Mouse (Mus musculus) limb, embryonic 12.5 days (tissue): ENCODE results near the gene Nup210l. TPM values are rescaled to one million over a fixed set of nuclear protein-coding genes. Genes with fewer than 3 reads are reported as not detected.

ENCODE experiments used
- ATAC-seq: fragments of 200-750 bp; cut with Nextera tagmentation; 2 replicates; pipeline ENCODE4 v1.8.0; 2017; ENCODE audit warnings: low read depth, moderate TSS enrichment; ENCODE audit not compliant: insufficient number of reproducible peaks, insufficient read depth, low FRiP score, low TSS enrichment
- H3K27ac ChIP-seq: fragments of 300-500 bp; sonication (generic); 2 replicates; pipeline ENCODE4 v1.5.1; 2016; ENCODE audit warnings: mild to moderate bottlenecking, moderate library complexity
- H3K27me3 ChIP-seq: fragments of 300-500 bp; sonication (generic); 2 replicates; pipeline ENCODE4 v1.6.1; 2016; ENCODE audit warnings: mild to moderate bottlenecking, moderate library complexity
- H3K36me3 ChIP-seq: fragments of 300-500 bp; sonication (generic); 2 replicates; pipeline ENCODE4 v1.6.1; 2016; ENCODE audit warnings: mild to moderate bottlenecking, moderate library complexity
- H3K4me1 ChIP-seq: fragments of 300-500 bp; sonication (generic); replicated peaks from 2 replicates; pipeline ENCODE4 v1.6.1; 2016
- H3K4me2 ChIP-seq: fragments of 300-500 bp; sonication (generic); 2 replicates; pipeline ENCODE4 v1.6.1; 2016; ENCODE audit warnings: mild to moderate bottlenecking, moderate library complexity
- H3K4me3 ChIP-seq: fragments of 300-500 bp; sonication (generic); replicated peaks from 2 replicates; pipeline ENCODE4 v1.5.1; 2016; ENCODE audit warnings: mild to moderate bottlenecking
- H3K9ac ChIP-seq: fragments of 300-500 bp; sonication (generic); replicated peaks from 2 replicates; pipeline ENCODE4 v1.6.1; 2016; ENCODE audit warnings: mild to moderate bottlenecking, moderate library complexity
- H3K9me3 ChIP-seq: fragments of 300-500 bp; sonication (generic); 2 replicates; pipeline ENCODE4 v1.6.1; 2016; ENCODE audit warnings: mild to moderate bottlenecking, moderate library complexity
- WGBS: fragments of 180-500 bp; shearing (Covaris S2); methylation state at CpG from one replicate; pipeline ENCODE4 v1.1.7; 2016; 5-methylcytosine and 5-hydroxymethylcytosine counted together
- polyA plus RNA-seq: library from polyadenylated mRNA; unstranded; fragments of >200 nt; fragmentation: Nextera tagmentation; extraction: Ambion mirVana; gene quantifications from 2 replicates; pipeline ENCODE4 v1.2.1, GENCODE M21; 2016

Nup210l gene
- polyA plus RNA-seq, 1 experiment from 2014 or later, result 0.44 TPM

DNA sequence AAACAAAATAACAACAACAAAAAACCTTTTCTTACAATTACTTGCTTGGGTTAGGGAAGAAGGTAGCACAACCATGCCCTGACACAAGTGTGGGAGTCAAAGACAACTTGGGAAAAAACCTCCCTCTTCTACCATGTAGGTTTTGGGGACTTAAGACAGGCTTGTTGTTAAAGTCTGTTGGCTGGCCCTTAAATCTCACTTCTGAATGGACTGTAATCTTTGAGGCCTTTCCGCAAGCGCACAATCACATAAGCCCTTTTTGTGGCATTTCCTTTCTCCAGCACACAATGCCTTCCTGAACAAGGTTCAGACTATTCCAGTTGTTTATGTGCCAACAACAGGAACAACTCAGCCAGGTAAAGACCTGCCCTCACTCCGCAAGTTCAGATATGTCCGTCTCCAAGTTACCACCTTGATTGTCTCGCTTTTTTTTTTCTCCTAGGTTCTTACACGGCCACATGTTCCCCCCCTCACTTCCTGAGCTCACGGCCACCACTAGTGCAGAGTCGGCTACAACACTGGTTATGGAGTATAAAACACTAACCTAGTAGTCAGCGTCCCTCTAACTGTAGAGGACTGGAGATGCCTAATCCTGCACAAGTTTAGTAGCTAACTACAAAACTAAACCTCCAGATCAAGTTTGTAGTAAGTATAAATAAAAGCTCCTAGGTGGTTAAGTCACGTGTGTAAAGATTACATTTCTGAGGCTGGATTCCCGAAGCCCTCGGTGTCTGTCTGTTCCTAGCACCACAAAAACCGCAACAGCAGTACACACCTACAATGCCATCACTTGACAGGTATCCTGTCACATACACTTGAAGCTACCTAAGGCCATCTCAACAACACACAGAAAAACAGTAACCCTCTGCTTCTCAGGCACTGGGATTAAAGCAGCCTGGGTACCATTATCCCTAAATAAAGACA lies 107.8 kb downstream of the Nup210l start:
- Histone ChIP-seq H3K4me3 (peak overlapping the region; percentile 76), H3K36me3 (peaks cover 52% of the 10 kb centered on the region), H3K4me2 (peak overlapping the region; percentile 88), H3K9ac (0 out of 2 replicates have a peak overlapping the region, but pooled peaks have one; percentile 81), H3K4me1 (peaks cover 20% of the 10 kb centered on the region), H3K27me3 (no peaks in the 10 kb centered on the region), H3K27ac (no peak overlapping the region), H3K9me3 (no peaks in the 10 kb centered on the region)
- WGBS, result 83% methylated on average over 13 of the region's 13 CpGs
- ATAC-seq, result no peak

DNA sequence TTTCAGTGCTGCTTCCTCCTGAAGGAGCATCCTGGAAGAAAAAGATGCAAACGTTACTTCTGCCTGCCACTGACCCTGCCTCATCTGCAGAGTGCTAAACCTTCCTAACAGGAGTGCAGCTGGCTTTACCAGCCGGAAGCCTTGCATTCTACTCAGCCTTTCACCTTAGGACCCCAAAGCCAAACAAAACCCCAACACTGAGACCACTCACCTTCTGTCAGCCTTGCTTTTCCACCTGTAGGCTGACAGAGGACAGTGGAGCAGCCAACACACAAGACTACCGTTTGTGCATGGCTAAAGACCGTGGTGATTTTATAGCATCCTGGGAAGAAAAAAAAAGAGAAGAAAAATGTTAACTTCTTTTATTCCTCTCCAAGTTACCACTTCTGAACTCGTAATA lies 108.8 kb downstream of the Nup210l start:
- 15% methylated on average over 5 of the region's 5 CpGs for WGBS
- Histone ChIP-seq H3K27me3 (no peaks in the 10 kb centered on the region), H3K27ac (peak overlapping the region; percentile 80; the same call in 1 of the 2 replicates), H3K9ac (peak overlapping the region; percentile 81), H3K36me3 (peaks cover 49% of the 10 kb centered on the region), H3K4me1 (peaks cover 20% of the 10 kb centered on the region), H3K4me3 (peak overlapping the region; percentile 76), H3K4me2 (peak overlapping the region; percentile 88), H3K9me3 (no peaks in the 10 kb centered on the region)
- ATAC-seq, result no peak

DNA sequence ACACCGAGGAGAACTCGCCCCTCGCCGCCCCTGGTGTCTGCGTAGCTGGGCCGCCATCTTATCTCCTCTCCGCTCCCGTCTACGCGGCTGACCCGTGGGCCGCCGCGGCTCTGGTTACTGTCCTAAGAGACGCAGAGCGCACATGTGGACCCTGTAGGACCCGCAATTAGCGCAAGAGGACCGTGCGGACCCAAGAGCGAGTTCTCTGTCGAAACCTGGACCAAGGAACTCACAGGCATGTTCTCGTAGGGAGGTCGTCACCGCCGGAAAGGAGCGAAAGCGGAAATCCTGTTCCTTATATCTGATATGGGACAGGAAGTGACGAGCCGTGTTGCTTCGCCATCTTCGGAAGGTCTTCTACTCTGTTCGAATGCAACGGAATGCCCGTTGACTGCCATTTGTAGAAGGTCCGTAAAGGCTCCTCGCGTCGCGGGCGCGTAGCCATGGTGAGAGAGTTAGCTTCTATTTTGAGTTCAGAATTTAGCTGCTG lies 109.5 kb downstream of the Nup210l start, which contains the start of the genes Rps27 and Rab13:
Gene Rps27, minus strand, starts transcription at position 275 of the 490 bp plus-strand sequence.
Gene Rab13, plus strand, starts transcription at position 319 of the 490 bp plus-strand sequence.
- under 1% methylated on average over 42 of the region's 42 CpGs for WGBS
- peak; percentile 90 for ATAC-seq
- H3K9me3 ChIP-seq, result no peaks in the 10 kb centered on the region

DNA sequence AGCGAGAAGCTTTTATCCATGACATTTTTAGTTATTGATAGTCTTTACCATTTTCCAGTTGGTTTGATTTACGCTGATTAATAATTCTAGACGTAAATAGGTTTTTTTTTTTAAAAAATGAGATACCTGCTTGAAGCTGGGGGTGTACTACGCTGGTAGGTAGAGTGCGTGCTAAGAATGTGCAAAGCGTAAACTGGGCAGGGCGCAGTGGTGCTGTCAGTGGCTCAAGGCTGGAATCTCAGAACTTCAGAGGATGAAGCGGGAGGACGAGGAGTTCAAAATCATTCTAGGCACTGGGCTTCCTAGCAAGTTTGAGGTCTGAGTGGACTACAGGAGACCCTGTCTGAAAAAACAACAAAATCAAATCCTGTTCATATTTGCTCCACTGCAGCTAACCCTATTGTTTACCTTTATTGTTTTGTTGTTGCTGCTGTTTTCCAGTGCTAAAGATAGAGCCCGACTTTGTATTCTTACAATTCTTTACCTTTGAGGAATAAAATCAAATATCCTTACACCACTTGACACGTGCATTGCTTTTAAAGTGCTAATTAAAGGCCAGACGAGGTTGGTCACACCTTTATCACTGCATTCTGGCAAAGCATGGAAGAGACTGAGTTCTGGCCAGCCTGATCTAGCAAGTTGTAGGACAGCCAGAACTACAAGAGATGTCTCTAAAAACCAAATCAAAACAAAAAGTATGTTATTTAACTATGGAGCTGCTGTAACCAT lies 110.2 kb downstream of the Nup210l start:
- Histone ChIP-seq H3K9ac (peak overlapping the region; percentile 27; the same call in 1 of the 2 replicates), H3K4me3 (peak overlapping the region; percentile 76), H3K9me3 (no peaks in the 10 kb centered on the region), H3K36me3 (peaks cover 35% of the 10 kb centered on the region), H3K27me3 (no peaks in the 10 kb centered on the region), H3K4me1 (peaks cover 20% of the 10 kb centered on the region), H3K27ac (peak overlapping the region; percentile 80), H3K4me2 (peak overlapping the region; percentile 88)
- WGBS, result 14% methylated on average over 12 of the region's 12 CpGs
- ATAC-seq, result no peak

More for the DNA sequence above, 109.5 kb downstream of the Nup210l start, which contains the start of the genes Rps27 and Rab13:
- peaks cover 20% of the 10 kb centered on the region for H3K4me1 ChIP-seq
- H3K27me3 ChIP-seq, result no peaks in the 10 kb centered on the region
- H3K4me2 ChIP-seq, result peak within 1 kb of the TSS; percentile 88
- peak within 1 kb of the TSS; percentile 80 for H3K27ac ChIP-seq
- peaks cover 42% of the 10 kb centered on the region for H3K36me3 ChIP-seq
- H3K9ac ChIP-seq, result peak within 1 kb of the TSS; percentile 81
- peak within 1 kb of the TSS; percentile 76 for H3K4me3 ChIP-seq

DNA sequence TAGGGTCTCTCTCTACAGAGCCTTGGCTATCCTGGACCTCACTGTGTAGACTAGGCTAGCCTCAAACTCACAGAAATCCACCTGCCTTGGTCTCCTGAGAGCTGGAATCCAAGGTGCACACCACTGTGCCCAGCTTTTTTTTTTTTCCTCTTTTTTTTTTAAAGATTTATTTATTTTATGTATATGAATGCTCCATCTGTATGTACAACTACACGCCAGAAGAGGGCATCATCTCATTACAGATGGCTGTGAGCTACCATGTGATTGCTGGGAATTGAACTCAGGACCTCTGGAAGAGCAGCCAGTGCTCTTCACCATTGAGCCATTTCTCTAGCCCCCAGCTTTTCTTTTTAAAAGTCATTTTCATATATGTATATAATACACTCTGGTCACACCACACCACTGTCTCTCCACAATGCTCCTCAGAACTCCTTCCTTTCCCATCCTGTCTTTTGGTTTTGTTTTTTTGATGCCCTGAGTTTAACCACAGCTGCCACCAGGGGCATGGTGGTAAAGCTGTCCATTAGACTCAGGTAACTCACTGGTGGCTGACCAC lies 112.0 kb downstream of the Nup210l start:
- Histone ChIP-seq H3K9ac (no peak overlapping the region), H3K36me3 (peaks cover 17% of the 10 kb centered on the region), H3K4me2 (no peak overlapping the region), H3K4me1 (peaks cover 27% of the 10 kb centered on the region), H3K27me3 (no peaks in the 10 kb centered on the region), H3K27ac (no peak overlapping the region), H3K4me3 (no peak overlapping the region), H3K9me3 (no peaks in the 10 kb centered on the region)
- 67% methylated on average over 1 of the region's 1 CpGs for WGBS
- no peak for ATAC-seq

DNA sequence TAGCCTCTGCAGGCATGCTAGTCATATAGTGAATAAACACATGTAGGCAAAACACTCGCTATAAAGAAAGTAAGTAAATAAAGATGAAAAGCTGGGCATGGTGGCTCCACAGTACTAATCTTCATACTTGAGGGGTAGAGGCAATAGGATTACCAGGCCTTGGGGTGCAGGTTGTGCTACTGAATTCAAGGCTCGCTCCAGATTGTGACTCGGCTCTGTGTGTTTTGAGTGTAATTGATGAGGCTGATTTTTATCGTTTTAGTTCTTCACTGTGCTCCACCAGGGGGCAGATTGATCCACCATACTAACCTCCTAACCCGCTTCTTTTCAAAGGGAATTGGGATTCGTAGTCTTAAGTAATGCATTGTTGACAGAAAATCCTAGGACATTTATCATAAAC lies 116.2 kb downstream of the Nup210l start:
- Histone ChIP-seq H3K36me3 (peaks cover 25% of the 10 kb centered on the region), H3K9ac (no peak overlapping the region), H3K27ac (peak overlapping the region; percentile 91), H3K4me3 (peak overlapping the region; percentile 57), H3K4me1 (peaks cover 21% of the 10 kb centered on the region), H3K4me2 (peak overlapping the region; percentile 70), H3K27me3 (no peaks in the 10 kb centered on the region), H3K9me3 (no peaks in the 10 kb centered on the region)
- 17% methylated on average over 6 of the region's 6 CpGs for WGBS
- no peak for ATAC-seq

DNA sequence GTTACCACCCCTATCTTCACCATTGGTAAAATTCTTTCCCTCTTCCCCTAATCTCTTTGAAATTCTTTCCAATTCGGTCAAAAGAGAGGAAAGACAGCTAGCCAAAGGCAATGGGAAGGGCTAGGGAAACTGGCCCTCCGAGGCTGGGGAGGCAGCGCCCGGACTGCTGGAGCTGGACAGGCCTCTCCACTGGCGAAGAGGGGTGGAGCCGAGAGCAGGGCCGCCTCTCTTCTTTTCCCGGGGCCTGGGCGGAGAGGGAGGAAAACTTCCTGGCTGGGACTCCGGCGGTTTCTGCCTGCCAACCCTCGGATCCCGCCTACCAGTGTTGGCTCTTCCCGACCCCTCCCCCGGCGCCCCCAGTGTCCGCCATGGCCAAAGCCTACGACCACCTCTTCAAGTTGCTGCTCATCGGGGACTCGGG lies 116.6 kb downstream of the Nup210l start:
- Histone ChIP-seq H3K4me2 (peak overlapping the region; percentile 70), H3K4me1 (peaks cover 21% of the 10 kb centered on the region), H3K27ac (peak overlapping the region; percentile 91), H3K36me3 (peaks cover 30% of the 10 kb centered on the region), H3K27me3 (no peaks in the 10 kb centered on the region), H3K9me3 (no peaks in the 10 kb centered on the region), H3K4me3 (peak overlapping the region; percentile 57), H3K9ac (peak overlapping the region; percentile 75)
- under 1% methylated on average over 20 of the region's 20 CpGs for WGBS
- ATAC-seq, result peak; percentile 88

DNA sequence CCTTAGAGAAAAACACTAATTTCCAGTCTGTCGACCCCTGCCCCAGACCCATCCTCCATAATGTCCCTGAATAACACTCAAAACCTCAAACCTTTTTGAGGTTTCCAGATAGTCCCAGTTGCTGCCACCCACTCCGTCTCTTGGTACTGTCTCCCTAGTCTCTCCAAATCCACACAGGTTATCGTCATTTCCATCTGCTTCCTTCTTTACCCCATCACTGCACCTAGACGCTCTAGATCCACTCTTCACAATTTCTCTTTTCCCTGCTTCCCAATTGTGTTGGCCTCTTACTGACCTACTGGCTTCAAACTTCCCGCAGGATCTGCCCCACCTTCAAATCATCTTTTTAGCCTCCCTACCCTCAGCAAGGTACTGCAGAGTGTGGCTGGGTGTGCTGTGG lies 117.2 kb downstream of the Nup210l start:
- Histone ChIP-seq H3K4me3 (peak overlapping the region; percentile 57), H3K36me3 (peaks cover 36% of the 10 kb centered on the region), H3K4me1 (peaks cover 21% of the 10 kb centered on the region), H3K4me2 (peak overlapping the region; percentile 70), H3K27ac (peak overlapping the region; percentile 91; the same call in 1 of the 2 replicates), H3K9ac (peak overlapping the region; percentile 75), H3K27me3 (no peaks in the 10 kb centered on the region), H3K9me3 (no peaks in the 10 kb centered on the region)
- no peak for ATAC-seq
- 26% methylated on average over 5 of the region's 5 CpGs for WGBS

DNA sequence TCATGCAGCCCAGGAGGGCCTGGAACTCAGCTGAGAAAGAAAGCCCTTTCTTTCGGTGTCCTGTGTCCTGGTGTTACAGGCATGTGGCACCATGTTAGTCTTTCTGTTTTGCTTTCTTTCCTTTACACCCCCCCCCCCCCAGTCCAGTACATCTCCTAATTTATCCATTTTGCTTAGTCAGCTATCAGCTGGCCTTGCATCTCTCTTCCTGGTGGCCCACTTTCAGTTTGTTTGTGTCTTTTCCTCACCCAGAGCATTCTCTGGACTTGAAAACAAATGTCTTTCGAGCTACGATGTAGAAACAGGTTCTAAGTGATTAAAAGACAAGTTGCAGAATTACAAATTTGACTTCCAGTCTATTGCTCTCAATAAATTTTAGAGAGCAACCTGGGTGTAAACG lies 118.5 kb downstream of the Nup210l start:
- no peak for ATAC-seq
- WGBS, result 93% methylated on average over 4 of the region's 4 CpGs
- H3K4me3 ChIP-seq, result no peak overlapping the region
- H3K9ac ChIP-seq, result no peak overlapping the region
- H3K27ac ChIP-seq, result no peak overlapping the region
- H3K4me1 ChIP-seq, result peaks cover 21% of the 10 kb centered on the region
- no peaks in the 10 kb centered on the region for H3K9me3 ChIP-seq
- H3K4me2 ChIP-seq, result no peak overlapping the region
- H3K36me3 ChIP-seq, result peaks cover 36% of the 10 kb centered on the region
- no peaks in the 10 kb centered on the region for H3K27me3 ChIP-seq

DNA sequence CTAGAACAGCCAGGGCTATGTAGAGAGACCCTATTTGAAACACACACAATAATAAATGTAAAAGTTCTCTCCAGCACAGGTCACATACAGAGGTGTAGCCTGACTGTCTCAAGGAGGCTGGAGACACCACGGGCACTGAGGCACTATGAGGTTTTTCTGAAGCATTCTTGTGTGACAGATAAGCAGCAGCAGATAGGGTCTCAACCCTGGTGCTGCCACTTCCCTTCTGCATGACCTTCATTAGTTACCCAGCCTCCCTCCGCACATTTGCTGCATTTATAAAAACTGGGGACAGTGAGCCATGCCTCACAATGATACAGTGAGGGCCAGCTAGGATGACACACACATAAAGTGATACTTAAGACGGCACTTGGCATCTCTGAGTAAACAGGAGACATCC lies 119.0 kb downstream of the Nup210l start:
- no peak for ATAC-seq
- Histone ChIP-seq H3K9ac (0 out of 2 replicates have a peak overlapping the region, but pooled peaks have one; percentile 27), H3K4me3 (no peak overlapping the region), H3K27me3 (no peaks in the 10 kb centered on the region), H3K27ac (no peak overlapping the region), H3K36me3 (peaks cover 36% of the 10 kb centered on the region), H3K9me3 (no peaks in the 10 kb centered on the region; the same call in 1 of the 2 replicates), H3K4me1 (peaks cover 21% of the 10 kb centered on the region), H3K4me2 (no peak overlapping the region)
- WGBS, result 86% methylated on average over 3 of the region's 3 CpGs
